Mouse (Mus musculus): ENCODE measurements around the gene Magi1. TPM values are rescaled to one million over a fixed set of nuclear protein-coding genes. Genes with fewer than 3 reads are reported as not detected.

Gene Magi1
- polyA plus RNA-seq, 1 experiment = 1.3 TPM

- no peak for TF ChIP-seq CTCF (IDR thresholded peaks at IDR 0.05; ENCODE audit: control insufficient read depth, insufficient read depth, low read length)
- no peak for TF ChIP-seq POLR2A (IDR thresholded peaks at IDR 0.05; ENCODE audit: borderline replicate concordance, control insufficient read depth, low read depth, low read length)
- no peaks in the 10 kb centered on the region for H3K4me1 ChIP-seq (ENCODE audit: control insufficient read depth, insufficient read depth, low read length)
- H3K27ac ChIP-seq (ENCODE audit: control insufficient read depth, insufficient read depth, low read depth, low read length, poor library complexity) = no peak overlapping the region
- H3K4me3 ChIP-seq (replicated peaks; ENCODE audit: control insufficient read depth, low read depth, low read length) = no peak overlapping the region
- WGBS = 79% methylated on average over 3 of the region's 3 CpGs
Measured at GRCm38 (mm10) chr6:94077013-94077412, 206.7 kb downstream of the Magi1 start.

GRCm38 (mm10) chr6:94075990-94076389 is 207.7 kb downstream of the Magi1 start:
- no peaks in the 10 kb centered on the region for H3K4me1 ChIP-seq (ENCODE audit: control insufficient read depth, insufficient read depth, low read length)
- H3K27ac ChIP-seq (ENCODE audit: control insufficient read depth, insufficient read depth, low read depth, low read length, poor library complexity) = no peak overlapping the region
- TF ChIP-seq CTCF (IDR thresholded peaks at IDR 0.05; ENCODE audit: control insufficient read depth, insufficient read depth, low read length) = no peak
- no peak for TF ChIP-seq POLR2A (IDR thresholded peaks at IDR 0.05; ENCODE audit: borderline replicate concordance, control insufficient read depth, low read depth, low read length)
- H3K4me3 ChIP-seq (replicated peaks; ENCODE audit: control insufficient read depth, low read depth, low read length) = no peak overlapping the region
- 74% methylated on average over 4 of the region's 4 CpGs for WGBS

- H3K27ac ChIP-seq (ENCODE audit: control insufficient read depth, insufficient read depth, low read depth, low read length, poor library complexity) = no peak overlapping the region
- 70% methylated on average over 8 of the region's 8 CpGs for WGBS
- TF ChIP-seq POLR2A (IDR thresholded peaks at IDR 0.05; ENCODE audit: borderline replicate concordance, control insufficient read depth, low read depth, low read length) (no peak), CTCF (IDR thresholded peaks at IDR 0.05; ENCODE audit: control insufficient read depth, insufficient read depth, low read length) (no peak)
Measured at GRCm38 (mm10) chr6:94075228-94075627, 208.5 kb downstream of the Magi1 start.

DNA sequence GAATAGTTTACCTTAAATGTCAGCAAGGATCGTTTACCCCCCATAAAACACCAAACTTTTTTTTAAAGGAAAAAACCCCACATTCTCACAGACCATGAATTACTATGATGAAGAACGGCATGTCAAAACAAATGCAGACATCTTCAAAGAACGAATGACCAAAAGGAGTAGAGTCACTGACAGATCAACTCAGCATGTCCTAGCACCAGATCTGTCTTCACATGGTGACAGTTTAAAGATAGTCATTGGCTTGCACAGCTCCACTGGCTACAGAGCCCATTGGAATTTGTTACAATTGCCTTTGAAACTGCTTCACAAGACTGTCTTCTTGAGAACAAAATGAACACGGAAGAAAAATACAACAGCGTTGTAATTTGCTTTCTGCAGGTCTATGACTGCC is 212.0 kb downstream of the Magi1 start:
- no peaks in the 10 kb centered on the region for H3K4me1 ChIP-seq (ENCODE audit: control insufficient read depth, insufficient read depth, low read length)
- 67% methylated on average over 5 of the region's 5 CpGs for WGBS
- no peak overlapping the region for H3K27ac ChIP-seq (ENCODE audit: control insufficient read depth, insufficient read depth, low read depth, low read length, poor library complexity)
- TF ChIP-seq CTCF (IDR thresholded peaks at IDR 0.05; ENCODE audit: control insufficient read depth, insufficient read depth, low read length) (no peak), POLR2A (IDR thresholded peaks at IDR 0.05; ENCODE audit: borderline replicate concordance, control insufficient read depth, low read depth, low read length) (no peak)
- no peak overlapping the region for H3K4me3 ChIP-seq (replicated peaks; ENCODE audit: control insufficient read depth, low read depth, low read length)

More at GRCm38 (mm10) chr6:94075228-94075627, 208.5 kb downstream of the Magi1 start:
- Histone ChIP-seq H3K4me1 (ENCODE audit: control insufficient read depth, insufficient read depth, low read length) (no peaks in the 10 kb centered on the region), H3K4me3 (replicated peaks; ENCODE audit: control insufficient read depth, low read depth, low read length) (no peak overlapping the region)

- Histone ChIP-seq H3K4me1 (ENCODE audit: control insufficient read depth, insufficient read depth, low read length) (no peaks in the 10 kb centered on the region), H3K4me3 (replicated peaks; ENCODE audit: control insufficient read depth, low read depth, low read length) (no peak overlapping the region), H3K27ac (ENCODE audit: control insufficient read depth, insufficient read depth, low read depth, low read length, poor library complexity) (no peak overlapping the region)
- TF ChIP-seq POLR2A (IDR thresholded peaks at IDR 0.05; ENCODE audit: borderline replicate concordance, control insufficient read depth, low read depth, low read length) = no peak
- no peak for TF ChIP-seq CTCF (IDR thresholded peaks at IDR 0.05; ENCODE audit: control insufficient read depth, insufficient read depth, low read length)
- 76% methylated on average over 3 of the region's 3 CpGs for WGBS
Measured at GRCm38 (mm10) chr6:94070702-94071101, 213.0 kb downstream of the Magi1 start.

GRCm38 (mm10) chr6:94069421-94069820 is 214.3 kb downstream of the Magi1 start:
- Histone ChIP-seq H3K4me3 (replicated peaks; ENCODE audit: control insufficient read depth, low read depth, low read length) (no peak overlapping the region), H3K4me1 (ENCODE audit: control insufficient read depth, insufficient read depth, low read length) (no peaks in the 10 kb centered on the region), H3K27ac (ENCODE audit: control insufficient read depth, insufficient read depth, low read depth, low read length, poor library complexity) (no peak overlapping the region)
- WGBS = 89% methylated on average over 3 of the region's 3 CpGs
- TF ChIP-seq CTCF (IDR thresholded peaks at IDR 0.05; ENCODE audit: control insufficient read depth, insufficient read depth, low read length) (no peak), POLR2A (IDR thresholded peaks at IDR 0.05; ENCODE audit: borderline replicate concordance, control insufficient read depth, low read depth, low read length) (no peak)

DNA sequence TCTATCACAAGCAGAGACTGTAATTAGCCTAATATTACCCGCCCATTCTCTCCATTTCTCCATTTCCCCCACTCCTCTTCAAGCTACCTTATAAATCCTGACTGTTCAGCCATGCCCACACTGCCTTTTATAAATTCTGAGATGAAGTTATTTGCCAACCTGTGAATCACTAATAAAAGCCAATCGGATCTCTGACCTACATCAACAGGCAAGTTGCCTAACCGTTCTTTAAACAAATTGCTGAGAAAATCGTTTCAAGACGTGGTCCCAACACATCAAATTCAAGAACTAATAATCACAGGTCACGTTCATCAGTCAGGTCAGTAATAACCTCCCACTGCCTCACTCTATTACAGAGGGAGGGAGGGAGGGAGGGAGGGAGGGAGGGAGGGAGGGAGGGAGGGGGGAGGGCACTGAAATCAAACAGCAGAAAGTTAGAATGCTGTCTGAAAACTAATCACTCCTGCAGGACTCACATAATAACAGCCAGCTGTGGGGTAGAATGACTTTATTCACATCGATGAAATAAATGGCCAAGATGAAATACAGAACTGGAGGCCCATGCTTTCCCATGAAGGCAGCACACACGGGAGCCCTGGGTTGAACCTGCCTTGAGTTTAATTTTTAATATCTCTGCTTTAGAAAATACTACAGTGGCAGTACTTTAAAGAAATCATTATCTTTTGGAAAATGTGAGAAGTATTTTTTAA is 215.8 kb downstream of the Magi1 start:
- Histone ChIP-seq H3K4me1 (ENCODE audit: control insufficient read depth, insufficient read depth, low read length) (no peaks in the 10 kb centered on the region), H3K4me3 (replicated peaks; ENCODE audit: control insufficient read depth, low read depth, low read length) (no peak overlapping the region), H3K27ac (ENCODE audit: control insufficient read depth, insufficient read depth, low read depth, low read length, poor library complexity) (no peak overlapping the region)
- TF ChIP-seq POLR2A (IDR thresholded peaks at IDR 0.05; ENCODE audit: borderline replicate concordance, control insufficient read depth, low read depth, low read length) = no peak
- no peak for TF ChIP-seq CTCF (IDR thresholded peaks at IDR 0.05; ENCODE audit: control insufficient read depth, insufficient read depth, low read length)
- 72% methylated on average over 8 of the region's 8 CpGs for WGBS

GRCm38 (mm10) chr6:94064832-94065231 is 218.9 kb downstream of the Magi1 start:
- Histone ChIP-seq H3K27ac (ENCODE audit: control insufficient read depth, insufficient read depth, low read depth, low read length, poor library complexity) (no peak overlapping the region), H3K4me3 (replicated peaks; ENCODE audit: control insufficient read depth, low read depth, low read length) (no peak overlapping the region), H3K4me1 (ENCODE audit: control insufficient read depth, insufficient read depth, low read length) (no peaks in the 10 kb centered on the region)
- TF ChIP-seq POLR2A (IDR thresholded peaks at IDR 0.05; ENCODE audit: borderline replicate concordance, control insufficient read depth, low read depth, low read length) = no peak
- TF ChIP-seq CTCF (IDR thresholded peaks at IDR 0.05; ENCODE audit: control insufficient read depth, insufficient read depth, low read length) = no peak
- 76% methylated on average over 4 of the region's 4 CpGs for WGBS

Measured in bone marrow, adult 2 months (tissue).